Mouse (Mus musculus) left cerebral cortex, postnatal 25 days (tissue): ENCODE measurements at regions not wholly inside any gene's neighbourhood (a gene's known extent, or its start where the extent isn't known, plus 50 kb on each side); places are given as distances from the start of the nearest gene placed in this dataset.

ENCODE experiments used
- DNase-seq, 2 experiments: peaks; one replicate each; pipeline ENCODE4 v3.0.0; 2022; ENCODE audit warnings: low spot score in 2 of 2, mixed read lengths in 1 of 2
- intact Hi-C: fragments of 180-260 bp; cut with DNase I; formaldehyde crosslinking; loops from one replicate; pipeline ENCODE4 v1.15.1; 2025

GRCm38 (mm10) chr15:41154551-41155151 is 1020.5 kb downstream of the 9330182O14Rik start:
- peak in 1 of 2 experiments; percentile 31 for DNase-seq

DNA sequence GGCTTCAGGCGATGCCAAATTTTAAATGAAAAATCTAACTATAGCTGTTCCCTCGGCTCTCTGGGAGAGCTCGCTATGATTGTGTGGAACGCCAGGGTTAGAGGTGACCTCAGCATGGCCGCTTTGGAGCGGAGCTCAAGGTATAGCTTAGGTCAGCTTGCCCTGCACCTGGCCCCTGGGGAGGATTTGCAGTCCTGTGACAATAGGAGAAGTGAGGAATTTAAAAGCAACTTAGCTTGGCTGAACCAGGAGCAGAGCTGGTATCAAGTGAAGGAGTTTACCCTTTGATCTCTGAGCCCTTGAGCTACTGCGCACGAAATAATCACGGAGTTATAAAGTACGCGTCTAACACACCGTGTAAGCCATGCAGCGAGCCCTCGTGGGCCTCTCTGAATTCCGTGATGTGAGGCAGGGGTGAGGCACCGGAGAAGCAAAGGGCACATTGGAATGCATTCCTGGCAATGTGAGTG is 1021.0 kb downstream of the 9330182O14Rik start:
- DNase-seq, result no peak
- intact Hi-C loops, result no loop called here

More at GRCm38 (mm10) chr15:41154551-41155151, 1020.5 kb downstream of the 9330182O14Rik start:
- intact Hi-C loops, result no loop called here

- intact Hi-C loops, result no loop called here
- DNase-seq, result no peak
Measured at GRCm38 (mm10) chr15:41157802-41158201, 1023.6 kb downstream of the 9330182O14Rik start.

DNA sequence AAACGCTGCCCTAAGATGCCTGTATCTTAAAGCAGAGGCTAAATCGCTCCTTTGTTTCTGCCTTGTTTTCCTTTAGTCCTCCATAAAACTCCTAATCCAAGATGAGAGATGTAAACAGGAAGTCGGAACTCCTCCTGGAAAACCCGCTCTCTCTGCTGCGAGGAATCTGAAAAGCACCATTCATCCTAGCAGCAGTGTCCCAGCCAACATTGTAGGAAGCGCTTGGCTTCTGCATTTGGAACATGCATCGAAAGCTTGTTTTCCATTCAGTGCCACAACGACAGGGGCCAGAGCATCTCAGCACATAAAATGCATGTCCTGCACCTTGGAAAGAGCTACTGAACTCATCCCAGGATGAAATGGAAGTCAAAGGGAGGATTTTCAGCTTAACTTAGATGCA is 1028.1 kb downstream of the 9330182O14Rik start:
- intact Hi-C loops, result loop anchor here (2.0 to 10.0 kb wide), 4 partner anchors 233 to 811 kb away; no protein-coding TSS in a partner anchor
- peak; percentile 22 to 48 for DNase-seq

- peak; percentile 55 to 63 for DNase-seq
- intact Hi-C loops, result loop anchor here (2.0 to 10.0 kb wide), 4 partner anchors 232 to 810 kb away; no protein-coding TSS in a partner anchor
Measured at GRCm38 (mm10) chr15:41162793-41163192, 1028.6 kb downstream of the 9330182O14Rik start.

DNA sequence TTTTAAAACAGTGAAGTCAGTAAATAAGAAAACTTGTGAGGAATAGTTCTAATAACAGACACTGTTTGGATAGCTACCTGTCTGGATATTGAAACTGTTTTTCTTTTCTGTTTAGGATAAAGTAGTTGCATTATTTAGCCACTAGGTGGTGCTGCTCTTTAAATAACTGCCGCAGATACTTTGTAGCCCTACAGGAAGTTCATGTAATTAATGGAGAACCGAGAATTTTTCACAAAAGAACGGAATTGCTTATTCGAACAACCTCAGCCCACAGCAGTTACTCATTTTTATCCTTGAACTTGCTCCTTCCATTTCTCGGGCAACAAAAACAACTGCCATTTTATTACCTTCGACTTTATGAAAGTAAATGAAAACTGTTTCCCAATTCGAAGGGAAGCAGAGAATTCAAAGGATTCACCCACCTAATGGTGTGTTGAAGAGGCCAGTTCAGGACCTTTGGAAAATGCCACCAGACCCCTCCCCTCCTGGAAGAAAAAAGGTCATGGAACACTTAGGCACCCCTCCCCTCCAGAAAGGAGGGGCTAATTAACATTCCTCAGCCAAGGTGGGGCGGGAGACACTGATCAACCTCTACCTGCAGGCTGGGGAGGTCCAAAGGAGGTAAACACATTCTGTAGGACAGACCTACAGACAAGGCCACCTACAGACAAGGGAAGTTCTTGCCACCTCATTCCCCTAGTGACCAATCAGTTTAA is 1029.6 kb downstream of the 9330182O14Rik start:
- intact Hi-C loops, result loop anchor here (2.0 to 10.0 kb wide), 4 partner anchors 231 to 809 kb away; no protein-coding TSS in a partner anchor
- peak in 1 of 2 experiments; percentile 57 for DNase-seq

GRCm38 (mm10) chr15:41165534-41165933 is 1031.4 kb downstream of the 9330182O14Rik start:
- no peak for DNase-seq
- intact Hi-C loops, result loop anchor here (10.0 kb wide), 2 partner anchors 229 to 629 kb away; no protein-coding TSS in a partner anchor

- intact Hi-C loops, result loop anchor here (5.0 to 10.0 kb wide), 3 partner anchors 467 to 784 kb away; no protein-coding TSS in a partner anchor
- DNase-seq, result no peak
Measured at GRCm38 (mm10) chr15:41190792-41191191, 1056.6 kb downstream of the 9330182O14Rik start.

DNA sequence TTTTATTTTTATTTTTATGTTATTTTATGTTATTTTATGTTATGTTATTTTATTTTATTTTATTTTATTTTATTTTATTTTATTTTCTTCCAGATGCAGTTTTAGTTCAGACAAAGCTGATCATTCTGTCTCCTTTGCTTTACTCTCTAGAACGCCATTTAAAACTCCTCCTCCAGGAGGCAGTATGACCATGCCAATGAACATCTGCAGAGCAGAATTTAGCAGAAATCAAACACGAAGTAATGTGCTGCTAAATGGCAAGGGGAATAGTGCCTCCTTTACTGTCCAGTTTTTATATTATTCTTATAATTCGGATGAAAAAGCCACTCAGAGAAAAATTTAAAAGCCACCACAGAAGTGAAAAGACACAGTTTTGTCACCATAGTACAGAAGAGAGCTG is 1059.1 kb downstream of the 9330182O14Rik start:
- DNase-seq, result peak; percentile 77 to 87
- intact Hi-C loops, result loop anchor here (5.0 to 10.0 kb wide), 3 partner anchors 464 to 782 kb away; no protein-coding TSS in a partner anchor

GRCm38 (mm10) chr15:41223801-41224200 is 1089.6 kb downstream of the 9330182O14Rik start:
- intact Hi-C loops, result no loop called here

GRCm38 (mm10) chr15:41232406-41233060 is 1098.4 kb downstream of the 9330182O14Rik start:
- DNase-seq, result no peak
- intact Hi-C loops, result no loop called here

More at GRCm38 (mm10) chr15:41223801-41224200, 1089.6 kb downstream of the 9330182O14Rik start:
- no peak for DNase-seq
